Mouse (Mus musculus) olfactory bulb, adult 2 months (tissue): ENCODE data around the gene Enox1.

ENCODE experiments used
- CTCF ChIP-seq: fragments of 200-500 bp; IDR thresholded peaks from 2 replicates; pipeline ENCODE4 v1.5.1; 2012; ENCODE audit warnings: low read depth, mild to moderate bottlenecking, low read length, moderate library complexity; ENCODE audit not compliant: insufficient read depth
- POLR2A ChIP-seq: fragments of 200-500 bp; IDR thresholded peaks from 2 replicates; pipeline ENCODE4 v1.6.1; 2012; ENCODE audit warnings: mild to moderate bottlenecking, low read depth, low read length, moderate library complexity; ENCODE audit not compliant: insufficient read depth

DNA sequence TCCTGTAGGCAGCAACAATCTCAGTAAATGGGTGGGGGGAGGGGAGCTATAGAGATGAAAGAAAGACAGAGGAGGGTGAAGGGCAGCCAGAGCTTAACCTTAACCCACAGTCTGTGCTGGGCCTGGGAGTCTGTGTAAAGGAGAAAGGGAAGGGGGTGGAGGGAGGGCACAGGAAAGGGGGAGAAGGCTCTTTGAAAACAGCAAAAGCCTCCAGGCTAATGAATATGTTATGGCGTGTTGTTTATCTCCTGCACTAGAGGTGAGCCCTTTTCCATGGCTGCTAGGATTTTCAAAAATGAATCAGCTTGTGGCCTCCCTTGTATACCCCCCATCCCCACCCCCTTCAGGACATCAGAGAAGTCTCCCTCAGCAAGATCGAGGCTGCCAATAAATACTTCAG lies 225.0 kb downstream of the Enox1 start:
- TF ChIP-seq POLR2A (no peak), CTCF (no peak)
